Mouse (Mus musculus) bone marrow, adult 2 months (tissue): ENCODE data around the gene Naa35.

ENCODE experiments used
- CTCF ChIP-seq: fragments of 200-500 bp; IDR thresholded peaks from 2 replicates; pipeline ENCODE4 v1.5.1; 2011; ENCODE audit warnings: low read length, control low read depth; ENCODE audit not compliant: control insufficient read depth, insufficient read depth
- POLR2A ChIP-seq: fragments of 200-500 bp; IDR thresholded peaks from 2 replicates; pipeline ENCODE4 v1.6.1; 2011; ENCODE audit warnings: low read depth, mild to moderate bottlenecking, control low read depth, low read length, borderline replicate concordance; ENCODE audit not compliant: control insufficient read depth

GRCm38 (mm10) chr13:59562471-59562870 is 22.6 kb upstream of the Naa35 start:
- no peak for TF ChIP-seq CTCF
- TF ChIP-seq POLR2A = no peak
